Mouse (Mus musculus) ES-E14 (cell line): ENCODE results near the gene Fam107a. TPM values are rescaled to one million over a fixed set of nuclear protein-coding genes. Genes with fewer than 3 reads are reported as not detected.

ENCODE experiments used
- DNase-seq: peaks from one replicate; pipeline ENCODE4 v3.0.0-alpha.2; 2013; ENCODE audit warnings: low read depth, low spot score
- H3K27ac ChIP-seq: 2 replicates; pipeline ENCODE4 v1.5.1; 2012; ENCODE audit warnings: low read depth, mild to moderate bottlenecking, low read length, moderate library complexity, mixed read lengths; ENCODE audit not compliant: poor library complexity, insufficient read depth, severe bottlenecking
- H3K36me3 ChIP-seq: 2 replicates; pipeline ENCODE4 v1.6.1; 2012; ENCODE audit warnings: mild to moderate bottlenecking, low read length, moderate library complexity, mixed read lengths; ENCODE audit not compliant: control insufficient read depth, poor library complexity, insufficient read depth, severe bottlenecking
- H3K4me1 ChIP-seq, 2 experiments: fragments of 150-350 bp in 1 of 2; sonication (generic) in 1 of 2; 2 replicates each; pipeline ENCODE4 v1.6.1; 2012; ENCODE audit warnings: low read length in 2 of 2, mild to moderate bottlenecking in 1 of 2, mixed read lengths in 1 of 2; ENCODE audit not compliant: control insufficient read depth in 2 of 2, insufficient read depth in 2 of 2, poor library complexity in 1 of 2
- H3K4me3 ChIP-seq, 2 experiments: fragments of 150-350 bp in 1 of 2; sonication (generic) in 1 of 2; 2 replicates each; pipeline ENCODE4 v1.5.1; 2012; ENCODE audit warnings: low read length in 2 of 2, low read depth in 1 of 2, mild to moderate bottlenecking in 1 of 2, mixed read lengths in 1 of 2; ENCODE audit not compliant: insufficient read depth in 1 of 2, poor library complexity in 1 of 2, severe bottlenecking in 1 of 2
- H3K9ac ChIP-seq: 2 replicates; pipeline ENCODE4 v1.6.1; 2012; ENCODE audit warnings: low read depth, mild to moderate bottlenecking, low read length, mixed read lengths; ENCODE audit not compliant: poor library complexity, insufficient read depth, severe bottlenecking
- H3K9me3 ChIP-seq: fragments of 150-350 bp; sonication (generic); 2 replicates; pipeline ENCODE4 v1.6.1; 2012; ENCODE audit warnings: low read depth, mild to moderate bottlenecking, low read length; ENCODE audit not compliant: control insufficient read depth, insufficient read depth
- CHD2 ChIP-seq: IDR thresholded peaks from 2 replicates; pipeline ENCODE4 v1.6.1; 2014; ENCODE audit warnings: mild to moderate bottlenecking, low read depth, low read length, inconsistent platforms
- HCFC1 ChIP-seq: IDR thresholded peaks from 2 replicates; pipeline ENCODE4 v1.6.1; 2012; ENCODE audit warnings: low read length, inconsistent platforms, borderline replicate concordance; ENCODE audit not compliant: insufficient read depth
- MAFK ChIP-seq: IDR thresholded peaks from 2 replicates; pipeline ENCODE4 v1.6.1; 2014; ENCODE audit warnings: mild to moderate bottlenecking, low read depth, low read length, inconsistent platforms; ENCODE audit not compliant: insufficient read depth
- ZC3H11A ChIP-seq: IDR thresholded peaks from 2 replicates; pipeline ENCODE4 v1.6.1; 2012; ENCODE audit warnings: low read depth, mild to moderate bottlenecking, inconsistent platforms, low read length, borderline replicate concordance
- ZNF384 ChIP-seq: IDR thresholded peaks from 2 replicates; pipeline ENCODE4 v1.6.1; 2012; ENCODE audit warnings: low read depth, low read length, inconsistent platforms
- in situ Hi-C, 2 experiments: fragments of 600-800 bp; cut with MboI; formaldehyde crosslinking; loops; one replicate each; pipeline ENCODE4 v1.15.1; 2025; ENCODE audit warnings: low sequenced_read_pairs in 2 of 2, inconsistent platforms in 1 of 2; ENCODE audit not compliant: unreplicated experiment in 2 of 2
- total RNA-seq: library from RNA; depleted of rRNA; stranded (reverse); fragments of 300-350 nt; gene quantifications from 2 replicates; pipeline ENCODE4 v1.2.3, GENCODE M21; 2012

Fam107a gene
- total RNA-seq, 1 experiment: 0.27 TPM

- no peak for TF ChIP-seq CHD2
- no peak for TF ChIP-seq HCFC1
- TF ChIP-seq ZNF384: no peak
- TF ChIP-seq MAFK: no peak
- TF ChIP-seq ZC3H11A: no peak
- DNase-seq: no peak
- Histone ChIP-seq H3K27ac (no peak overlapping the region), H3K9ac (no peak overlapping the region), H3K4me1 (no peaks in the 10 kb centered on the region), H3K9me3 (no peaks in the 10 kb centered on the region), H3K4me3 (no peak overlapping the region), H3K36me3 (no peaks in the 10 kb centered on the region)
- in situ Hi-C loops: no loop called here
Observed at GRCm38 (mm10) chr14:8264378-8264777, 53.4 kb downstream of the Fam107a start.

GRCm38 (mm10) chr14:8262242-8262641 is 55.6 kb downstream of the Fam107a start:
- Histone ChIP-seq H3K27ac (no peak overlapping the region), H3K9ac (no peak overlapping the region), H3K9me3 (no peaks in the 10 kb centered on the region), H3K4me1 (no peaks in the 10 kb centered on the region), H3K36me3 (no peaks in the 10 kb centered on the region), H3K4me3 (no peak overlapping the region)
- no peak for DNase-seq
- in situ Hi-C loops: no loop called here
- TF ChIP-seq HCFC1: no peak
- TF ChIP-seq ZC3H11A: no peak
- TF ChIP-seq MAFK: no peak
- TF ChIP-seq CHD2: no peak
- no peak for TF ChIP-seq ZNF384

- no peak for TF ChIP-seq ZC3H11A
- TF ChIP-seq ZNF384: no peak
- TF ChIP-seq HCFC1: no peak
- no peak for TF ChIP-seq CHD2
- TF ChIP-seq MAFK: no peak
- in situ Hi-C loops: no loop called here
- no peak for DNase-seq
- H3K27ac ChIP-seq: no peak overlapping the region
- H3K9ac ChIP-seq: no peak overlapping the region
- H3K4me1 ChIP-seq: no peaks in the 10 kb centered on the region
- no peaks in the 10 kb centered on the region for H3K9me3 ChIP-seq
- H3K36me3 ChIP-seq: no peaks in the 10 kb centered on the region
- no peak overlapping the region for H3K4me3 ChIP-seq
Observed at GRCm38 (mm10) chr14:8260214-8260613, 57.6 kb downstream of the Fam107a start.

GRCm38 (mm10) chr14:8259166-8259565 is 58.7 kb downstream of the Fam107a start, which contains the start of gene Acox2:
Acox2 (minus strand) TSS chr14:8259353.
- Histone ChIP-seq H3K9ac (no peak within 1 kb of the TSS), H3K4me1 (no peaks in the 10 kb centered on the region), H3K36me3 (no peaks in the 10 kb centered on the region), H3K4me3 (no peak within 1 kb of the TSS), H3K9me3 (no peaks in the 10 kb centered on the region), H3K27ac (no peak within 1 kb of the TSS)
- DNase-seq: no peak
- TF ChIP-seq CHD2 (no peak), HCFC1 (no peak), ZC3H11A (no peak), ZNF384 (no peak), MAFK (no peak)
- in situ Hi-C loops: no loop called here

- in situ Hi-C loops: no loop called here
- DNase-seq: no peak
- TF ChIP-seq HCFC1 (no peak), ZNF384 (no peak), MAFK (no peak), CHD2 (no peak), ZC3H11A (no peak)
- H3K4me1 ChIP-seq: no peaks in the 10 kb centered on the region
- no peak overlapping the region for H3K9ac ChIP-seq
- no peaks in the 10 kb centered on the region for H3K36me3 ChIP-seq
- H3K4me3 ChIP-seq: no peak overlapping the region
- H3K27ac ChIP-seq: no peak overlapping the region
- H3K9me3 ChIP-seq: no peaks in the 10 kb centered on the region
Observed at GRCm38 (mm10) chr14:8258752-8259151, 59.1 kb downstream of the Fam107a start.
